Mouse (Mus musculus): ENCODE measurements around the gene Atp8a2.

Atp8a2 gene

DNA sequence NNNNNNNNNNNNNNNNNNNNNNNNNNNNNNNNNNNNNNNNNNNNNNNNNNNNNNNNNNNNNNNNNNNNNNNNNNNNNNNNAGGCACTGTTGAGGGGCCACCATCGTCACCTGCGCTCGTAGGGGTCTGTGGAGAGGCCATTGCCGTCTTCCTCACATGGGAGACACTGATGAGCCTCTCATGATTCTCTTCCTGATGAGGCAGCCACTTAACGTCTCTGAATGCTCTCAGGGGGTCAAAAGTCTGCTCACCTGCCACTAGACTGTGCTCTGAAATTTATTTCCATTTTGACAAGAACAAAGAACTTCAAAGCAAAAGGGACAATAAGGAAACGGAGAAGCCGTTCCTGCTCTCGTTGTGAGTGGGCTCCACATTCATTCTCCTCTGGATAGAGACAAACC, 277.1 kb downstream of the Atp8a2 start:
- no peak for DNase-seq (ENCODE audit: low read depth, low spot score)

- no peak for DNase-seq (ENCODE audit: low read depth, low spot score)
These were observed 293.4 kb downstream of the Atp8a2 start for GRCm38 (mm10) chr14:59903484-59904130.

DNA sequence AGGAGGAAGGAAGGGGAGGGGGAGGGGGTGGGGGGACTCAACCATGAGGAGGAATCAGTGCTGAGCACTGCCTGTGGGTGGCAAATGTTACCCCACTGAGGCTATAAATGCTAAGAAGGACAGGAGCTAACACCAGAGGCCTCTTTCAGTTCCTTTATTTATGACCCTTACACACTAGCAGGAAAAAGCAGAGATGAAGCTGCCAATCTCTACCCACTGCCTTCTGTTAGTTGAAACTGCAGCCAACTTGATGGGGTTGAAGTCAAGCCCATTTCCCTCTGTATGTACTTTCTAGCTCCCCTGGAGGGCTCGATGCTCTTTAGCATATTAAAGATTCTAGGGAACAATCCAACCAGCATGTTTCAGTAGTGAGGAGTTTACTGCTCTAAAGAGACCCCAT, 303.0 kb downstream of the Atp8a2 start:
- peak; percentile 39 for DNase-seq (ENCODE audit: low read depth, low spot score)

- no peak for DNase-seq (ENCODE audit: low read depth, low spot score)
These were observed 304.9 kb downstream of the Atp8a2 start for GRCm38 (mm10) chr14:59892084-59892483.

DNA sequence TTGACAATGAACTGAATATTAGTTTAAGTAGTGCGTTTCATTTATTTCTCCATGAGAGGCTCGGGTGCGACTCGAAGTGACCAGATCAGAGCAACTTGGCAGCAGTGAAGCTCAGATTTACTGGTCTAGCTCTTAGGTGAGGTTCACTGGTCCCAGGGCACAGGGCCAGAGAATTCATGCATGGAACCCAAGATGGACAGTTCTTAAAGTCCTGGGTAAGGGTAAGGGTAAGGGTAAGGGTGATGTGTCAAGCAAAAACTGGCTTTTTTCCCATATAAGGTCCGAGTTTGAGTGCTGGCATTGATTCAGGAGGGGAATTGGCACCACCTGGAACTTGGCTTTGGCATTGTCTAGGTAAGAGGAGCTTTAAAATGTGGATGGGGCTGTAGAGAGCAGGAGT, 305.5 kb downstream of the Atp8a2 start:
- no peak for DNase-seq (ENCODE audit: low read depth, low spot score)

DNA sequence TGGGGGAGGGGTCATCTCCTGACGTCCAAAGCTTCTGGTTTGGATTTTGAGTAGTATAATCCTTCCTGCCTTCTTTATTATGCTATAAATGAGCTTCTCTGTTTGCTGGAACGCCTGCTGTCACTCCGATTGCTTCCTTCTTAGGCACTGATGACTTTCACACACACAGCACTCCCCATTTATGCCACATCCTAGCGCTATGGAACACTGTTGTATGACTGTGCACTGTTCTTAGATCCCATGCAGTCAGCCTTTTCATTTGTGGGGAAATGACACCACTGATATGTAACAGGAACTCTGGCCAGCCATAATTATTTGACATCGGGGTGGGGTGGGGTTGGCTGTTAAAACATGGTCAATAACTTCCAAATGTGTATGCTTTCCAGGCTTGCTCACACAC, 306.2 kb downstream of the Atp8a2 start:
- DNase-seq (ENCODE audit: low read depth, low spot score), result no peak

- DNase-seq (ENCODE audit: low read depth, low spot score), result no peak
These were observed 306.9 kb downstream of the Atp8a2 start for GRCm38 (mm10) chr14:59890107-59890506.

DNA sequence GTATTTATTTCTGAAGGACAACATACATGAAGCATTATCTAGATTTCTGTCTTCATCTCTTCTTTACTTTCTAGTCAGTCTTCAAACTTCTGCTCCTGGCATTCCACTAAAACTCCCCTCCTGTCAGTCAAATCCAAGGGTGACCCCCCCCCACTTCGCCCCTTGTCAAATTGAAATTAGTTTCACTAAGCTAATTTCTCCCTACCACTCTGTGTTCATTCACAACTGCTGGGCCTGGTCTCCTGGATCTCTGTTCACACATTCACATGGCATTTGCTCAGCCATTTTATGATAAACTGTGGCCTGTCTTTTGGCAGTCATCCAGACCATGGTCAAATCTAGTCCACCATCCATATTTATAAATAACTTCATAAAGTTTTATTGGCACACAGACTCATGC, 308.5 kb downstream of the Atp8a2 start:
- DNase-seq (ENCODE audit: low read depth, low spot score), result no peak

DNA sequence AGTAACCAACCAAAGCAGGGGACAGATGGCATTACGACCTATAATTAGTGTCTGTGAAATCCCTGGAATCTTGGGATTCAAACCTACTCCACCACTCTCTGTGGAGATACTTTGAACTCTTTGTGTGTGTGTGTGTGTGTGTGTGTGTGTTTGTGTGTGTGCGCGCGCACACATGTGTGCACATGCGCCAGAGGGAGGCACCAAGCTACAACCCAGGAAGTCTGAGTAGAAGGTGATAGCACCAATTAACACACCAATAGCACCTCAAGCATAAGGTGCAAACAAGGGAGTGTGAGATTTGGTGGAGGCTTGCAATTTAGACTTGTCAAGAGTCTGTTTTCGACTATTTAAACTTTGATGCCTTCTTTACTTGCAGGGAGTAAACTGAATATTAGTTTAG, 308.9 kb downstream of the Atp8a2 start:
- DNase-seq (ENCODE audit: low read depth, low spot score), result no peak

DNA sequence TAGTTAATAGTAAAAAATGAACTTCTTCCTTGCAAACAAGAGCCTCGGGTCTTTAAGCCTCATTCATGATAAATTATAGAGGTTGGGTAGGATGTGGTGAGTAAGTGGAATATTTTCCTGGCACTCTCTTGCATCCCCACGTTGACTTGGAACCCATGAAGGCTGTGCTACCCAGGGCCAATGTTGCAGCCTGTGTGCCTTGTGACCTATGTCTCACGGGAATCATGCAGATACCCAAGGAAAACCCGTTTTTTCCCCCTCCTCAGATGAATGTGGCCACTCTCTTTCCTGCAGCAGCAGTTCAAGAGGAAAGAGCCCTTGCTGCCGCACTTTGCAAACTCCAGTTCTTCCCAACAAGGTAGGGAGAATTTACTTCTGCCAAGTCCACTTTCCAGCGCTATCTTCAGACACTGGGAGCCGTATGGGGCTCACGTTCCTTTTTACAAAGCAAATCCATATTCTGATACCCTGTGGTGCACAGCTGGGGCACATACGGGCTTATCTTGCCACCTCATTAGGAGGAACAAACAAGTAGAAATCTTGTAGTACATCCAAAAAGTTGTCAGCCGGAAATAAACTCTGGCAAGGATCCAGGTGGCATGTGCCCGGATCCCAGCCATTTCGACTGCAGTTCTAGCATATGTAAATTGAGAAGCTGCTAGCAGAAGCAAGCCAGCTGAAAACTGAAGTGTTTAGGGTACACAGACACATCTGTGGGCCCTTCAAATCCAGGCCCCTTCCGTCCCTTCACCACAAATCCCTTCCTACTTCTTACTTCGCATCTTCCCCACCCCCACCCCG, 309.7 kb downstream of the Atp8a2 start:
- DNase-seq (ENCODE audit: low read depth, low spot score), result peak; percentile 27

DNA sequence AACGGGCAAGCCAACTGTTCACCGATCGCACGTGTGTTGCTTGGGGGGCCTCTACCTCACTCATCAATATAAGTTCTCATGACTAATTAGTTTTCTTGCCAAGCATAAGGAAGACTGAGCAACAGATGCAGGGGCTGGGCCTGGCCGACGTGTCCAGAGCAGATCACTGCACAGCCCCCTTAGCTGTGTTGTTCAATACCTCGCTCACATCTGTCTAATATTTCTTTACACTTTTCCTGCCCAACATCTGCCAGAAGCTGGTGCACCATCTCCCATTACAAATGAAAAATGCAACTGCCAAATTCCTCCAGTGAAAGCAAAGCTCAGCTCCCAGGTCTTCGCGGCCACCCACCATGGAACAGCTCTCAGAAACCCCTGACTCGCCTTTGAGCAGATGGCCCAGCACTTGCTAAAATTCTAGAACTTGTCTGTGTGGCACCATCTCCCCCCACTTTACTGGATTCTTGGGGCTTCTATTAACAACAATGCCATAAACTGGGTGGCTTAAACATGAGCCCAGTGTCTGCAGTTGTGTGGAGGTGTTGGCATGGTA, 313.4 kb downstream of the Atp8a2 start:
- DNase-seq (ENCODE audit: low read depth, low spot score), result no peak

GRCm38 (mm10) chr14:59880829-59881228, 316.1 kb downstream of the Atp8a2 start:
- no peak for DNase-seq (ENCODE audit: low read depth, low spot score)

DNA sequence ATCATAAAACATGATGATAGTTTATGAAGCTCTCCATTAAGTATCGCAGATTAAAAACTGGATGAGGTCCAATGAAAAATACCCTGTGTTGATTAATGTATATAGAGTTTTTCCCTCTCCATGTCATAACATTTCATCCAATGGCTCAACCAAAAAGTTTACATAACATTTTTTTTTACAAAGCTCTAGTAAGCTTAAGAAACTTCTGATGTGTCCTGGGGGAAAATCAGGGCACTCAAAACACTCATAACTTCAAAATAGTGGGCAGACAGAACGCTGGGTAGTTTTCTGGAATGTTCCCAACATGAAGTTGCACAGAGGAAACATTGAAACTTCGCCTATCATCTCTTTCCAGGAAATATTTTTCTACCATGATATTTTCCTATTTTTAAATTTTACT, 318.7 kb downstream of the Atp8a2 start:
- DNase-seq (ENCODE audit: low read depth, low spot score), result no peak

GRCm38 (mm10) chr14:59876525-59876924, 320.5 kb downstream of the Atp8a2 start:
- DNase-seq (ENCODE audit: low read depth, low spot score), result no peak

DNA sequence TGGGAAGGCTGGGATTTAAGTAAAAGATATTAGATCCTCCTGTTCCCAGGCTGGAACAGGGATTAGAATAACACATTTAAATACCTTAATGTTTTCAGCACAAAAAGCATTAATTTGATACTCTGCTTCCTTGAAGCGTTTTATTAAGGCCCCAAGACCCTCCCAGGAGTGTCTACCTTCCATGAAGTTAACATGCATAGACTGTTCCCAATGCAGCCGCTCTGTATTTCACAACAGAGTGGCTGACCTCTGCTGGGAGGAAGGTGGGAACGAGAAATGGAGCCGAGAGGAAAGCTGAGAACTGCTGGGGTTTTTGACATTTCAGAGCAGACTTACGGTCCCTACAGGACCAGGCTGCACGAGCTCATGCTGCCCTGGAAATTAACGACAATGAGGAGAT, 328.6 kb downstream of the Atp8a2 start:
- DNase-seq (ENCODE audit: low read depth, low spot score), result no peak

DNA sequence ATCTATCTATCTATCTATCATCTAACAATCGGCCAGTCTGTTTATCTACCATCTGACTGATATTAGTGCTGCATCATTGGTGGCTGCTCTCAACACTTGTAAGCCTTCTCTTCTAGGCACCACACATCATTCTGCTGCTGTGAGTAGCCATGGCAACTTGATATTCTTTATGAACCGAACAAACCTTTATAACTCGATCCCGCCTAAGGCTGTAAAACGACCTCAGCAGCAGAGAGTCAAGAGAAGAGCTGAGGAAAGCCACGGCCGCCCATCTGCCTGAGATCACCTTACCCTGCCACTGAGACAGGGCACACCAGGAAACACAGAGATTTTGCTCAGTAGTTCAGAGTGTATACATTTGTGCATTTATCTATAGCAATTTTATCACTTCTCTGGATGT, 329.2 kb downstream of the Atp8a2 start:
- no peak for DNase-seq (ENCODE audit: low read depth, low spot score)

DNA sequence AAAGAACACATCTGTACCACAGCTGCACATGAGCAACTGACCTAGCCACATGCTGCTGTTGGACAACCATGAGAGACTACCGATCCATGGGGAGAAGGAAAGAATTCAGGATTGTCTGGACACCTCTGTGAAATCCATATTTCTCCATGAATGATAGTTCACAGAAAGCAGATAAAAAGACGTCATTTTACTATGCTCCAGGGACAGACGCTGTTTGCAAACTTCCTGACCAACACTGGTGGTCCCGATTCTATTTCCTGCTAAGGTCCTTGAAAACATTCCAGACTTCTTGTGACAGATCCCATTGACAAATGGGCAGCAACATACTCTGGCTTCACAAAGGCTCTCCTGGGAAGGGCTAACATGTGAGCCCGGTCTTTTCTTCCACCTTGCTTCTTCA, 331.0 kb downstream of the Atp8a2 start:
- no peak for DNase-seq (ENCODE audit: low read depth, low spot score)

DNA sequence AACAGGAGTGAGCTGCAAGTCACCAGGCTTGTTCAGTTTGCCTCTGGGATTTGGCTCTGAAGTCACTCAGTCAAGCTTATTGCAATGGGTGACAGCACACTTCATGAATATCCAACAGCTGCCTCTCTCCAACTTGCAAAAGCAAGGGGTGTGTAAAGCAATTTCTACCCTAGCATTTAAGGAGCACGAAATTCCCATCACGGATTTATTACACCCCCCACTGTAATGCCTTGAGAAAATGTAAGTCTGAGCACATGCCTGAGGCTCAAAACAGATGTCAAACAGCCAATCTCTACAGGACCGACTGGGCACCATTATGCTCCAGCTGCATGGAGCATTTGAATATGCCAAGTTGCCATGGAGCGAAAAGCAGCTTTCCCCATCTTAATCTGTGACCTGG, 334.6 kb downstream of the Atp8a2 start:
- peak; percentile 16 for DNase-seq (ENCODE audit: low read depth, low spot score)

DNA sequence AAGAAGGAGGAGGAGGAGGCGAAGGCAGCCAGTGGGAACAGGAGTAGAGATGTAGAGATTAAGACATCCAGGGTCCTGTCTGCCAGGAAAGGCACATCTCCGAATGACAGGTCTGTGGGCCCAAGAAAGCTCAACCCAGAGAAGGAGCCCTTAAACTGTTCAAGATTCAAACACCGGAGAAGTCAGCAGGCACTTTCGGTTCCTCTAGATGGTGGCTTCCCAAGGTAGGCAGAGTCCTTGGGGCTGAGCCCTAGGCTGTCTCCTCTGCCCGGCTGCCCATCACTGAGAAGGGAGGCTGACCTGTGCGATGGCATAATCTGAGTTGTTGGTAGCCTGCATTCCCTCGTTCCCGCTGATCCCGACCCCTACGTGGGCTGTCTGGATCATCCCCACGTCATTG, 337.1 kb downstream of the Atp8a2 start:
- DNase-seq (ENCODE audit: low read depth, low spot score), result no peak

DNA sequence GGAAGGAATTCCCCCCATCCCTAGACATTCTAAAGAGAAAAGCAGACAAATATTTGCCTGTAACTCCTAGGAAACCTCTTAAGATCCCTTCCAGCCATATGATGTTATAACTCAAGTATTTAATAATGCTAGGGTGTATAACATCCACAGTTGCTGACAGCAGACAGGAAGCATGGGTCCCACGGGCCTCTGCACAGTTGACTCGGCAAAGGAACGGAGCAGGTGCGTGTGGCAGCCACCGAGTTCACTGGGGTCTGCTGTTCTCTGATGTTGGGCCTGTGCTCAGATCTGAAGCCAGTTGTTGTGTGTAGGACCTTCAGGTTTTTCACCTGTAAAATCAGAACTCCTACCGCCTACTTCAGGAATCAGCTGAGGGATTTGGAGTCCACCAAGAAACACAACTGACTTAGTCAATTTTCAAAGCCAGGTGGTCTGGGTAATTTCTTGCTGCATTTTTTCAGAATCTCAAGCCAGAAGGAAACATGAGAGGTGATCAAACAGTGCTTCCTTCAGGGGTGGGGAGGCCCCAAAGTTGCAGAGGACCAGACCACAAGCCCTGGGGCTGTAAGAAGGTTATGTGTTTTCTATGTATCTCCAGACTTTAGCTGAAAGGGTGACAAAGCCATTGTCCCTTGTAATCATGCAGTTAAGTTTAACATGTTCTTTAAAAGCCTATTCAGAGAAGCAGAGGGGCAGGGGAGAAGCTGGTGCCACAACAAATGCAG, 338.3 kb downstream of the Atp8a2 start:
- no peak for DNase-seq (ENCODE audit: low read depth, low spot score)

- DNase-seq (ENCODE audit: low read depth, low spot score), result no peak
These were observed 343.8 kb downstream of the Atp8a2 start for GRCm38 (mm10) chr14:59853139-59853538.

DNA sequence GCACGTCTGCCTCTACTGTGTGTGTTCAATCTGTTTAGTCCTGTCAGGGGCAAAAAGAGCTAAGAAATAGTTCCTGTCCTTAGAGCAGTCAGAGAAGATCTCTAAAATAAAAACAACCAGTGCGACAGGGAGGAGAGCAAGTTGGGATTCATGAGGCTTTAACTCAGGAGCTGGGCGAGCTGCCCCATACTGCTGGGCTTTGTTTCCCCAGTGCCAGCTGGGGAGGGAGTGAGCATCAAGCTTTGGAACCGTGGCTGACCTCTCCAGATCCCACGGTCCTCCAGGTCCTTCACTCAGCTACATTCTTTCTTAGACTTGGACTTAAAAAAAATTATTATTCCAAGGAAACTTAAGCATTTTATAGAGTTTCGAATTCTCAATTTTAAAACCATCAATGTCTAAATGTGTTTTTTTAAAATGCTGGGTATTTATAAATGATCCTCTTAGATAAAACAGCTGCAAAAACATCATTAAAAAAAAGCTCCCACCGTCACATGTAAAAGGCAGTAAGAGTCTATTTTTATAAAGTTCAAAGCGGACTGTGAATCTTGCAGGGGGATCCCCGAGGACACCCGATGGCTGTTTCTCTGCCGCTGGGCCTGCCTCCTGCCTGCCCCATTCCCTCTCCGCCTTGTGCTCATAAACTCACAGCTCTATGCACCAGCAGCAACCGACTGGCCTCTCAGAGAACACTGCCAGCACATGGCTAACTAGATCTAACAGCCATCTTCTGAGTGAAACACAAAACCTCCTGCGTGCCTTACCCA, 350.2 kb downstream of the Atp8a2 start:
- no peak for DNase-seq (ENCODE audit: low read depth, low spot score)

Measured in telencephalon, adult 2 months (tissue).